Mouse (Mus musculus) stomach, postnatal 0 days (tissue): ENCODE measurements at regions not wholly inside any gene's neighbourhood (a gene's known extent, or its start where the extent isn't known, plus 50 kb on each side); places are given as distances from the start of the nearest gene placed in this dataset.
A peak's percentile ranks its signal among the peaks of the same experiment; 100 is the strongest.

Experiments used
- ATAC-seq: fragments of 200-750 bp; cut with Nextera tagmentation; 2 replicates; pipeline ENCODE4 v1.8.0; 2017; ENCODE audit not compliant: low FRiP score, low TSS enrichment
- DNase-seq: peaks from one replicate; pipeline ENCODE4 v3.0.0-alpha.2; 2016; ENCODE audit warnings: low spot score
- H3K27ac ChIP-seq: fragments of 300-500 bp; sonication (generic); replicated peaks from 2 replicates; pipeline ENCODE4 v1.5.1; 2014; ENCODE audit warnings: mild to moderate bottlenecking, control low read depth
- H3K27me3 ChIP-seq: fragments of 300-500 bp; sonication (generic); 2 replicates; pipeline ENCODE4 v1.6.1; 2014; ENCODE audit warnings: low read length; ENCODE audit not compliant: control insufficient read depth, insufficient read depth
- H3K36me3 ChIP-seq: fragments of 300-500 bp; sonication (generic); 2 replicates; pipeline ENCODE4 v1.6.1; 2014; ENCODE audit warnings: low read length, mixed read lengths; ENCODE audit not compliant: control insufficient read depth, insufficient read depth
- H3K4me1 ChIP-seq: fragments of 300-500 bp; sonication (generic); replicated peaks from 2 replicates; pipeline ENCODE4 v1.6.1; 2014; ENCODE audit warnings: antibody characterized with exemption; ENCODE audit not compliant: control insufficient read depth, insufficient read depth
- H3K4me2 ChIP-seq: fragments of 300-500 bp; sonication (generic); replicated peaks from 2 replicates; pipeline ENCODE4 v1.6.1; 2014; ENCODE audit warnings: low read depth, mild to moderate bottlenecking, control low read depth, moderate library complexity
- H3K4me3 ChIP-seq: fragments of 300-500 bp; sonication (generic); 2 replicates; pipeline ENCODE4 v1.5.1; 2014; ENCODE audit warnings: low read depth, low read length, control low read depth
- H3K9ac ChIP-seq: fragments of 300-500 bp; sonication (generic); 2 replicates; pipeline ENCODE4 v1.6.1; 2014; ENCODE audit warnings: mild to moderate bottlenecking, low read length, control low read depth, mixed read lengths
- H3K9me3 ChIP-seq: fragments of 300-500 bp; sonication (generic); 2 replicates; pipeline ENCODE4 v1.6.1; 2016; ENCODE audit warnings: low read length; ENCODE audit not compliant: control insufficient read depth
- CTCF ChIP-seq: IDR thresholded peaks from 2 replicates; pipeline ENCODE4 v1.5.1; 2016; ENCODE audit warnings: antibody characterized with exemption, low read depth, mild to moderate bottlenecking, moderate library complexity
- EP300 ChIP-seq: optimal IDR thresholded peaks from 2 replicates; pipeline ENCODE3; 2016; ENCODE audit warnings: antibody characterized with exemption
- WGBS: fragments of 180-500 bp; shearing (Covaris S2); extraction: QIAGEN DNeasy Blood & Tissue Kit; methylation state at CpG from one replicate; pipeline ENCODE4 v1.1.7; 2014; 5-methylcytosine and 5-hydroxymethylcytosine counted together

GRCm38 (mm10) chr3:9340788-9341187, 269.1 kb downstream of the Zfp704 start:
- ATAC-seq (peak; percentile 56), DNase-seq (peak; percentile 55)
- Histone ChIP-seq H3K4me2 (peak overlapping the region; percentile 70), H3K9me3 (no peaks in the 10 kb centered on the region), H3K4me1 (0 out of 2 replicates have a peak, but pooled peaks cover 4% of the 10 kb centered on the region), H3K27me3 (no peaks in the 10 kb centered on the region), H3K36me3 (no peaks in the 10 kb centered on the region), H3K27ac (no peak overlapping the region), H3K4me3 (peak overlapping the region; percentile 27), H3K9ac (no peak overlapping the region)
- no peak for TF ChIP-seq CTCF
- no peak for TF ChIP-seq EP300
- 3% methylated on average over 15 of the region's 15 CpGs for WGBS

- no peaks in the 10 kb centered on the region for H3K27me3 ChIP-seq
- no peaks in the 10 kb centered on the region for H3K36me3 ChIP-seq
- H3K9ac ChIP-seq, result no peak overlapping the region
- peak; percentile 43 for TF ChIP-seq CTCF
- no peak for TF ChIP-seq EP300
- peak overlapping the region; percentile 70 for H3K4me2 ChIP-seq
- peak overlapping the region; percentile 27; the same call in 1 of the 2 replicates for H3K4me3 ChIP-seq
- H3K9me3 ChIP-seq, result no peaks in the 10 kb centered on the region
- ATAC-seq (no peak), DNase-seq (no peak)
- 0 out of 2 replicates have a peak, but pooled peaks cover 4% of the 10 kb centered on the region for H3K4me1 ChIP-seq
- WGBS, result 28% methylated on average over 4 of the region's 4 CpGs
- no peak overlapping the region for H3K27ac ChIP-seq
Measured at GRCm38 (mm10) chr3:9340344-9340743, 269.5 kb downstream of the Zfp704 start.

- Histone ChIP-seq H3K4me1 (0 out of 2 replicates have a peak, but pooled peaks cover 4% of the 10 kb centered on the region), H3K4me3 (no peak overlapping the region), H3K4me2 (no peak overlapping the region), H3K9ac (no peak overlapping the region), H3K36me3 (no peaks in the 10 kb centered on the region), H3K27me3 (no peaks in the 10 kb centered on the region), H3K9me3 (no peaks in the 10 kb centered on the region), H3K27ac (no peak overlapping the region)
- WGBS, result 76% methylated on average over 4 of the region's 4 CpGs
- TF ChIP-seq EP300 (no peak), CTCF (no peak)
- DNase-seq (no peak), ATAC-seq (no peak)
Measured at GRCm38 (mm10) chr3:9339669-9340068, 270.2 kb downstream of the Zfp704 start.

- ATAC-seq (no peak), DNase-seq (no peak)
- Histone ChIP-seq H3K9ac (no peak overlapping the region), H3K36me3 (no peaks in the 10 kb centered on the region), H3K27me3 (no peaks in the 10 kb centered on the region), H3K4me2 (no peak overlapping the region), H3K4me1 (no peaks in the 10 kb centered on the region), H3K9me3 (no peaks in the 10 kb centered on the region), H3K4me3 (no peak overlapping the region), H3K27ac (no peak overlapping the region)
- TF ChIP-seq CTCF, result no peak
- TF ChIP-seq EP300, result no peak
- 83% methylated on average over 4 of the region's 4 CpGs for WGBS
Measured at GRCm38 (mm10) chr3:9335580-9335979, 274.3 kb downstream of the Zfp704 start.
